Mouse (Mus musculus) ES-E14 (cell line): ENCODE results near the gene Rbm17. TPM values are rescaled to one million over a fixed set of nuclear protein-coding genes. Genes with fewer than 3 reads are reported as not detected.

Experiments used
- DNase-seq: peaks from one replicate; pipeline ENCODE4 v3.0.0-alpha.2; 2013; ENCODE audit warnings: low read depth, low spot score
- H3K27ac ChIP-seq: 2 replicates; pipeline ENCODE4 v1.5.1; 2012; ENCODE audit warnings: low read depth, mild to moderate bottlenecking, low read length, moderate library complexity, mixed read lengths; ENCODE audit not compliant: poor library complexity, insufficient read depth, severe bottlenecking
- H3K36me3 ChIP-seq: 2 replicates; pipeline ENCODE4 v1.6.1; 2012; ENCODE audit warnings: mild to moderate bottlenecking, low read length, moderate library complexity, mixed read lengths; ENCODE audit not compliant: control insufficient read depth, poor library complexity, insufficient read depth, severe bottlenecking
- H3K4me1 ChIP-seq, 2 experiments: fragments of 150-350 bp in 1 of 2; sonication (generic) in 1 of 2; 2 replicates each; pipeline ENCODE4 v1.6.1; 2012; ENCODE audit warnings: low read length in 2 of 2, mild to moderate bottlenecking in 1 of 2, mixed read lengths in 1 of 2; ENCODE audit not compliant: control insufficient read depth in 2 of 2, insufficient read depth in 2 of 2, poor library complexity in 1 of 2
- H3K4me3 ChIP-seq, 2 experiments: fragments of 150-350 bp in 1 of 2; sonication (generic) in 1 of 2; 2 replicates each; pipeline ENCODE4 v1.5.1; 2012; ENCODE audit warnings: low read length in 2 of 2, low read depth in 1 of 2, mild to moderate bottlenecking in 1 of 2, mixed read lengths in 1 of 2; ENCODE audit not compliant: insufficient read depth in 1 of 2, poor library complexity in 1 of 2, severe bottlenecking in 1 of 2
- H3K9ac ChIP-seq: 2 replicates; pipeline ENCODE4 v1.6.1; 2012; ENCODE audit warnings: low read depth, mild to moderate bottlenecking, low read length, mixed read lengths; ENCODE audit not compliant: poor library complexity, insufficient read depth, severe bottlenecking
- H3K9me3 ChIP-seq: fragments of 150-350 bp; sonication (generic); 2 replicates; pipeline ENCODE4 v1.6.1; 2012; ENCODE audit warnings: low read depth, mild to moderate bottlenecking, low read length; ENCODE audit not compliant: control insufficient read depth, insufficient read depth
- CHD2 ChIP-seq: IDR thresholded peaks from 2 replicates; pipeline ENCODE4 v1.6.1; 2014; ENCODE audit warnings: mild to moderate bottlenecking, low read depth, low read length, inconsistent platforms
- HCFC1 ChIP-seq: IDR thresholded peaks from 2 replicates; pipeline ENCODE4 v1.6.1; 2012; ENCODE audit warnings: low read length, inconsistent platforms, borderline replicate concordance; ENCODE audit not compliant: insufficient read depth
- MAFK ChIP-seq: IDR thresholded peaks from 2 replicates; pipeline ENCODE4 v1.6.1; 2014; ENCODE audit warnings: mild to moderate bottlenecking, low read depth, low read length, inconsistent platforms; ENCODE audit not compliant: insufficient read depth
- ZC3H11A ChIP-seq: IDR thresholded peaks from 2 replicates; pipeline ENCODE4 v1.6.1; 2012; ENCODE audit warnings: low read depth, mild to moderate bottlenecking, inconsistent platforms, low read length, borderline replicate concordance
- ZNF384 ChIP-seq: IDR thresholded peaks from 2 replicates; pipeline ENCODE4 v1.6.1; 2012; ENCODE audit warnings: low read depth, low read length, inconsistent platforms
- in situ Hi-C, 2 experiments: fragments of 600-800 bp; cut with MboI; formaldehyde crosslinking; loops; one replicate each; pipeline ENCODE4 v1.15.1; 2025; ENCODE audit warnings: low sequenced_read_pairs in 2 of 2, inconsistent platforms in 1 of 2; ENCODE audit not compliant: unreplicated experiment in 2 of 2
- total RNA-seq: library from RNA; depleted of rRNA; stranded (reverse); fragments of 300-350 nt; gene quantifications from 2 replicates; pipeline ENCODE4 v1.2.3, GENCODE M21; 2012

The Rbm17 gene
- total RNA-seq, 1 experiment = 175 TPM

GRCm38 (mm10) chr2:11566241-11566640, 37.7 kb downstream of the Rbm17 start:
- TF ChIP-seq CHD2 (no peak), ZNF384 (no peak), ZC3H11A (no peak), MAFK (no peak), HCFC1 (no peak)
- no peak overlapping the region for H3K9ac ChIP-seq
- no peak overlapping the region for H3K27ac ChIP-seq

DNA sequence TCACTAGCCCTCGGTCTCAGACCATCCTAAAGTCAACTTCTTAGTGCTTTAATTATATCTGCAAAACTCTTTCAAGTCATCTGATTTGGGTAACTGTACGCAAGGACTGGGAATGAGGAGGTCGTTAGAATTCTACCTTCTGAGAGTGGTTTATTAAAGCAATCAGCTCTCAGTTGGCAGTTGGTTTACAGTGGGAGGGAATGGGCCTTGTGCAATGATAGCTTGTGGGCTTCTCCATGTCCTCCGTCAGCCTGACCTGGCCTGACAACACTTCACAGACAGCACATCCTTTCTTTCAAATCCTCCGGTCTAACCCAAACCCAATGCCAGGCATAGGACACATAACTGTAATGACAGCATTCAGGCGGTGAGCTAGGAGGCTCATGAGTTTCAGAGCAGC, 39.2 kb downstream of the Rbm17 start:
- Histone ChIP-seq H3K9ac (no peak overlapping the region), H3K27ac (no peak overlapping the region), H3K4me3 (no peak overlapping the region), H3K9me3 (no peaks in the 10 kb centered on the region), H3K36me3 (no peaks in the 10 kb centered on the region), H3K4me1 (peaks cover 0 to 4% of the 10 kb centered on the region in 2 experiments; a peak in 2 of 4 replicates)
- in situ Hi-C loops = no loop called here
- TF ChIP-seq CHD2 = no peak
- DNase-seq = no peak

More at GRCm38 (mm10) chr2:11566241-11566640, 37.7 kb downstream of the Rbm17 start:
- in situ Hi-C loops = no loop called here
- Histone ChIP-seq H3K4me3 (no peak overlapping the region), H3K9me3 (no peaks in the 10 kb centered on the region), H3K36me3 (no peaks in the 10 kb centered on the region), H3K4me1 (peaks cover 0 to 6% of the 10 kb centered on the region in 2 experiments; a peak in 2 of 4 replicates)
- DNase-seq = no peak

DNA sequence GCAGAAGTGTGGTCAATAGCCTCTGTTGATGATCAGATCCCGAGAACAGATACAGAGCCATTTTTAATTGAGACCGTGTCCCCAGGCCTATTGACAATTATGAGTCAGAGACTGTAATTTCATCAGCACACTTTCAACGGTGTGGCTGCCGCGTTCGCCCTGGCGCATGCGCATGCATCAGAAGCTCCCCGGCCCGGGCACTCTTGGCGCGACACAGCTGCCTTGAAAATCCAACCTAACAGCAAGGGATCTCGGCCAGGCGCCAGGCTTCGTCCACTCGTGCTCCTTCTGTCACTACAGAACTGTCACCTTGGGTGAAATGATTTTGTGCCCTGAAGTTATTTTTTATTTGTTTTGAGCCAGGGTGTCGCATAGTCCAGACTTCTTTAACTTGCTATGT, 40.7 kb downstream of the Rbm17 start:
- H3K9me3 ChIP-seq = no peaks in the 10 kb centered on the region
- H3K4me3 ChIP-seq = no peak overlapping the region
- no peak overlapping the region for H3K27ac ChIP-seq
- H3K4me1 ChIP-seq = peaks cover 0 to 4% of the 10 kb centered on the region in 2 experiments; a peak in 2 of 4 replicates
- in situ Hi-C loops = no loop called here
- no peak for DNase-seq
- no peaks in the 10 kb centered on the region for H3K36me3 ChIP-seq
- TF ChIP-seq CHD2 = no peak
- H3K9ac ChIP-seq = no peak overlapping the region

- Histone ChIP-seq H3K9me3 (no peaks in the 10 kb centered on the region), H3K27ac (no peak overlapping the region), H3K36me3 (no peaks in the 10 kb centered on the region), H3K4me1 (peaks cover 2% of the 10 kb centered on the region in 2 experiments; a peak in 3 of 4 replicates), H3K9ac (no peak overlapping the region), H3K4me3 (no peak overlapping the region)
- in situ Hi-C loops = no loop called here
- no peak for DNase-seq
- TF ChIP-seq ZNF384 (no peak), CHD2 (no peak), HCFC1 (no peak), MAFK (no peak), ZC3H11A (no peak)
Observed at GRCm38 (mm10) chr2:11558654-11559053, 45.3 kb downstream of the Rbm17 start.

- Histone ChIP-seq H3K27ac (no peak overlapping the region), H3K9ac (no peak overlapping the region), H3K4me1 (peaks cover 6% of the 10 kb centered on the region in 2 experiments; a peak in 3 of 4 replicates), H3K36me3 (no peaks in the 10 kb centered on the region), H3K4me3 (no peak overlapping the region), H3K9me3 (no peaks in the 10 kb centered on the region)
- TF ChIP-seq ZC3H11A (no peak), MAFK (peak; percentile 59; the same call in 1 of the 2 replicates)
- DNase-seq = no peak
- in situ Hi-C loops = no loop called here
Observed at GRCm38 (mm10) chr2:11557244-11557643, 46.7 kb downstream of the Rbm17 start.
